11 mouse cellular contexts compared by ENCODE assay signal in genomic region chr8:122697181-122697581, GRCm38 (mm10). TPM values are rescaled to one million over a fixed set of nuclear protein-coding genes. Genes with fewer than 3 reads are reported as not detected.
DNase-seq lines count a peak whose midpoint lies in the region; ATAC-seq lines count a peak whose summit lies in the region.
"Had no signal": no experiment of that assay in that cellular context is flagged by ENCODE, and none has a peak within 500 bp of the region (broad histone marks: within the 10 kb centered on the region; RNA-seq: fewer than 3 reads in every experiment).

No protein-coding gene starts in this region.

- H3K27ac ChIP-seq in embryonic facial prominence, embryonic 11.5 days (replicated peaks; ENCODE audit: low read depth, low read length), result no peak overlapping the region
- no peak overlapping the region for H3K27ac ChIP-seq in embryonic facial prominence, embryonic 10.5 days (replicated peaks)
- no peak overlapping the region for H3K27ac ChIP-seq in stomach, embryonic 15.5 days
- H3K27ac ChIP-seq in hindbrain, embryonic 13.5 days, result no peak overlapping the region
- H3K27ac ChIP-seq: hindbrain, embryonic 15.5 days; neural tube, embryonic 12.5 days had no signal

- 79% methylated on average over 3 of the region's 3 CpGs for WGBS in embryonic facial prominence, embryonic 11.5 days
- WGBS in embryonic facial prominence, embryonic 10.5 days, result 85% methylated on average over 3 of the region's 3 CpGs
- 61% methylated on average over 3 of the region's 3 CpGs for WGBS in stomach, embryonic 15.5 days
- WGBS in hindbrain, embryonic 13.5 days, result 86% methylated on average over 3 of the region's 3 CpGs

- no peaks in the 10 kb centered on the region for H3K4me1 ChIP-seq in embryonic facial prominence, embryonic 11.5 days (ENCODE audit: control insufficient read depth, insufficient read depth, low read length)
- peaks cover 66% of the 10 kb centered on the region for H3K4me1 ChIP-seq in embryonic facial prominence, embryonic 10.5 days
- peaks cover 20% of the 10 kb centered on the region; the same call in 1 of the 2 replicates for H3K4me1 ChIP-seq in stomach, embryonic 15.5 days
- H3K4me1 ChIP-seq in hindbrain, embryonic 13.5 days (replicated peaks), result peaks cover 11% of the 10 kb centered on the region; the same call in 1 of the 2 replicates
- H3K4me1 ChIP-seq: hindbrain, embryonic 15.5 days had no signal

- no peak overlapping the region for H3K4me3 ChIP-seq in embryonic facial prominence, embryonic 11.5 days (ENCODE audit: low read depth, low read length)
- H3K4me3 ChIP-seq in embryonic facial prominence, embryonic 10.5 days, result no peak overlapping the region
- H3K4me3 ChIP-seq in stomach, embryonic 15.5 days (replicated peaks), result no peak overlapping the region; the same call in 1 of the 2 replicates
- H3K4me3 ChIP-seq in hindbrain, embryonic 13.5 days, result no peak overlapping the region
- H3K4me3 ChIP-seq: hindbrain, embryonic 15.5 days; neural tube, embryonic 12.5 days had no signal

- H3K36me3 ChIP-seq in embryonic facial prominence, embryonic 11.5 days (replicated peaks; ENCODE audit: control insufficient read depth, insufficient read depth, low read depth, low read length), result no peaks in the 10 kb centered on the region
- H3K36me3 ChIP-seq in embryonic facial prominence, embryonic 10.5 days (replicated peaks), result no peaks in the 10 kb centered on the region; the same call in 1 of the 2 replicates
- no peaks in the 10 kb centered on the region for H3K36me3 ChIP-seq in stomach, embryonic 15.5 days
- H3K36me3 ChIP-seq in hindbrain, embryonic 13.5 days, result no peaks in the 10 kb centered on the region
- H3K36me3 ChIP-seq: hindbrain, embryonic 15.5 days; neural tube, embryonic 12.5 days had no signal

- peak; percentile 27 for DNase-seq in embryonic facial prominence, embryonic 11.5 days (ENCODE audit: low spot score)
- no peak for DNase-seq in embryonic facial prominence, embryonic 10.5 days (ENCODE audit: low spot score)
- peak; percentile 77 for DNase-seq in retina, embryonic 14.5 days (ENCODE audit: low spot score)
- no peak for DNase-seq in retina, postnatal 1 day
- peak; percentile 60 for DNase-seq in cerebellum, adult 9-11 months
- DNase-seq in kidney, postnatal 10 days, result peak; percentile 69

- no peak overlapping the region for H3K4me2 ChIP-seq in embryonic facial prominence, embryonic 11.5 days (ENCODE audit: low read depth, low read length)
- H3K4me2 ChIP-seq in stomach, embryonic 15.5 days, result 0 out of 2 replicates have a peak overlapping the region, but pooled peaks have one; percentile 0
- no peak overlapping the region for H3K4me2 ChIP-seq in hindbrain, embryonic 13.5 days
- H3K4me2 ChIP-seq: hindbrain, embryonic 15.5 days had no signal

- no peaks in the 10 kb centered on the region for H3K9me3 ChIP-seq in embryonic facial prominence, embryonic 11.5 days (replicated peaks; ENCODE audit: control insufficient read depth, low read length)
- no peaks in the 10 kb centered on the region for H3K9me3 ChIP-seq in embryonic facial prominence, embryonic 10.5 days
- H3K9me3 ChIP-seq in stomach, embryonic 15.5 days, result no peaks in the 10 kb centered on the region
- H3K9me3 ChIP-seq in hindbrain, embryonic 13.5 days, result no peaks in the 10 kb centered on the region
- H3K9me3 ChIP-seq: hindbrain, embryonic 15.5 days; neural tube, embryonic 12.5 days had no signal

- no peaks in the 10 kb centered on the region for H3K27me3 ChIP-seq in embryonic facial prominence, embryonic 11.5 days (ENCODE audit: control insufficient read depth, insufficient read depth, low read length)
- H3K27me3 ChIP-seq in embryonic facial prominence, embryonic 10.5 days (replicated peaks; ENCODE audit: low read depth, poor library complexity, severe bottlenecking), result peaks cover 68% of the 10 kb centered on the region
- H3K27me3 ChIP-seq in stomach, embryonic 15.5 days (replicated peaks), result no peaks in the 10 kb centered on the region
- 0 out of 2 replicates have a peak, but pooled peaks cover 3% of the 10 kb centered on the region for H3K27me3 ChIP-seq in hindbrain, embryonic 13.5 days
- H3K27me3 ChIP-seq: hindbrain, embryonic 15.5 days; neural tube, embryonic 12.5 days had no signal

- no peak for ATAC-seq in embryonic facial prominence, embryonic 11.5 days (replicated peaks; ENCODE audit: insufficient number of reproducible peaks, low FRiP score, low TSS enrichment, low read depth)
- no peak for ATAC-seq in stomach, embryonic 15.5 days (ENCODE audit: insufficient read depth, low FRiP score, low read depth)
- ATAC-seq in hindbrain, embryonic 13.5 days (ENCODE audit: low FRiP score), result no peak
- ATAC-seq: Patski had no signal

- no peak overlapping the region for H3K9ac ChIP-seq in embryonic facial prominence, embryonic 11.5 days (replicated peaks; ENCODE audit: low read length)
- no peak overlapping the region for H3K9ac ChIP-seq in stomach, embryonic 15.5 days
- no peak overlapping the region for H3K9ac ChIP-seq in hindbrain, embryonic 13.5 days
- H3K9ac ChIP-seq: hindbrain, embryonic 15.5 days; neural tube, embryonic 12.5 days had no signal

RNA-seq across cellular contexts. Expression of gene Cbfa2t3, which starts 1.7 kb away (rescaled TPM):
- polyA plus RNA-seq in embryonic facial prominence, embryonic 11.5 days (2014; fragmentation: Nextera tagmentation; extraction: Ambion mirVana), result 1.9 and 2.1 TPM in 2 replicates
- polyA plus RNA-seq in embryonic facial prominence, embryonic 10.5 days (2016; fragmentation: Nextera tagmentation; extraction: Ambion mirVana), result 1.7 and 2.3 TPM in 2 replicates
- 4.5 and 4.8 TPM in 2 replicates for polyA plus RNA-seq in stomach, embryonic 15.5 days (2015; fragmentation: Nextera tagmentation; extraction: Ambion mirVana)
- 27.2 and 30.2 TPM in 2 replicates for polyA plus RNA-seq in hindbrain, embryonic 13.5 days (2015; fragmentation: Nextera tagmentation; extraction: Ambion mirVana)

Comparison
In these comparisons a context has a peak if more than half of its experiments do, and no peak if none do; other contexts are left out.
1. DNase-seq: peak in embryonic facial prominence, embryonic 11.5 days (single experiment), retina, embryonic 14.5 days (single experiment), cerebellum, adult 9-11 months (single experiment) and kidney, postnatal 10 days (single experiment); none in embryonic facial prominence, embryonic 10.5 days (single experiment) and retina, postnatal 1 day (single experiment).